Mouse (Mus musculus) layer of hippocampus, postnatal 36 days (tissue): ENCODE data around the gene Olfr429. TPM values are rescaled to one million over a fixed set of nuclear protein-coding genes. Genes with fewer than 3 reads are reported as not detected.
"Not testable (repeated sequence)": the region's sequence is repeated elsewhere in the genome, so short reads cannot be mapped to it uniquely, and the experiment has no call there.

Experiments
- DNase-seq, 2 experiments: peaks; one replicate each; pipeline ENCODE4 v3.0.0; 2022
- total RNA-seq, 2 experiments: library from RNA; stranded (reverse); gene quantifications; 2 replicates each; pipeline ENCODE4 v1.2.3; 2021

Gene Olfr429
- not detected for total RNA-seq

DNA sequence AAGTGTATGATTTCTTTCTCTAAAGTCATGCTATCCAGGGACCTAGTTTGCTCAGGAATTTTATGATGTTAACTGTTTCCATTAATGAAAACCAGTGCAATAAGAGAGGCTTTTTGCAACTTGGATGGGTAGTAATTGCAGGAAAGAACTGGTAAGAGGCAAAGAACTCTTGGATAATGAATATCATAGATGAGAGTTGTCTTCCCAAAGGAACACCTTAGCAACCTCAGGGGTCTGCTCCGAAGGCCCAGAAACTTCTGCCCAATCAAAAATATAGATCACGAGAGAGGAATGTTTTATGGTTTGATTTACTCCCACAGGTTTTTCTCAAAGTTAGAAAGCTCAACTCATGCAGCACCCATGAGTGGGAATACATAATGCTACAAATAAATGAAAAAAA, at the start of gene Olfr429:
Gene Olfr429 (plus strand): TSS at position 301 of the 400 bp plus-strand sequence.
- no peak for DNase-seq

DNA sequence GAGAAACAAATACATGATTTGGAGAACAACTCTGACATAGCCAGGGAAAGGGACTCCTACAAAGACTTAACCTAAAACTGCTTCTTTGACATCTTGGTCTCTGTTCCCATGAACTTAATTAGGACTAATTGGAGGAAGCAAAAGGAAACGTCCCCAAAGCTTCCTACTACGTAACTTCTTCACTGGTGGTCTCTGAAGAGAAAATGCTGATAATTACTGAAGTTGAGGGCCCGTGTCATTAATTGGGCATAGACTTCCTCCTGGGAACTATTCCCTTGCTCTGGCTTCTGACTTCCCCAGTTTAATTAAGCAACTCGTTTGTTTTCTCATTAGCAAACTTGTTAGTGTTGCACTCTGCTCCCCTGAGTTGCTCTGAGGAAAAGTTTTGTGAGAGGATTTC, 48.3 kb upstream of the Olfr429 start:
- DNase-seq = no peak

DNA sequence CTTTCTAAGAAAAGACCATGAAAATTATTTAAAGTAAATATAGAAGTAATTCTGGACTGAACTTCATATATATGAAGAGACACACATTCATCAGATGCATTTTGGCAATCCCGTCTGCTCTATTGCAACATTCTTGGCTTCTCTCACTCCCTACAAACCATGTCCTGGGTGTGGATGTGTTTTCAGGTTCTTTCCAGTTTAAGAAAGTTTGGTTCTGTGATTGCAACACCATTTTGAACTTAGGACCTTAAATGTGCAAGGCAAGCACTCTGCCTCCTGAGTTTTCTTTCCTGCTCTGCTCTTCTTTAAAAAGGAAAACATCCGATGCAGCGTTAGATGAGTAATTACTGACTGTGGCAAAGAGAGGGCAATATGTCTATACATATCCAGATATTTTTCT, 45.7 kb upstream of the Olfr429 start:
- DNase-seq = no peak

DNA sequence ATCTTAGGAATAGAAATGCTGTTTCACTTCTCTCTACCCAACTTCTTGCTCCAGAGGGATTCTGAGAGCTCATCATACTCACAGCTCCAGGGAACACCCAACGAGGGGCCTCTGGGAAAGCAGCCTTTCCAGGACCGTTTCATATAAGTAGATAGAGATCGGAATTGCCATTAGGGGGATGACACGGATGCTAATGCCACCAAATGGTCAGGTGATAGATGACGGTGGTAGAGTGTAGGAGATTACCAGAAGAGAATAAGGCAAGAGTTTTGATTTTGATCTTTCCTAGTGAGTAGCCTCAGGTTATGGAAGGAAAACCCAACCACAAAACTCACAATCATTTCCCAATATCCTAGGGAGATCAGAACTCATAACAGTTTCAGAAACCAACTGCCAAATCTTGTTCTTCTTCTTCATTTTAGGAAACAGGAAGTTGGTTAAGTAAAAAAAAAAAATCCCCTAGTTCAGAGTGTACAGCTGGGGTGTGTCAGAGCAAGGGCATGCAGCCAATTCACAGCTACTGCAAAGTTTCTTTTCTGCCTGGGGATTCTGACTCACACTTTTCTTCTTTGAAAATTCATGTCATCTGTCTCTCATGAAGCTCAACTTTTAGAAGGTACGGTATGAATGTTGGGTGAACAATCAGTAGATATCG, 43.5 kb upstream of the Olfr429 start, which contains the start of gene Olfr433:
Gene Olfr433 (plus strand): TSS at position 183 of the 655 bp plus-strand sequence.
- DNase-seq = no peak

DNA sequence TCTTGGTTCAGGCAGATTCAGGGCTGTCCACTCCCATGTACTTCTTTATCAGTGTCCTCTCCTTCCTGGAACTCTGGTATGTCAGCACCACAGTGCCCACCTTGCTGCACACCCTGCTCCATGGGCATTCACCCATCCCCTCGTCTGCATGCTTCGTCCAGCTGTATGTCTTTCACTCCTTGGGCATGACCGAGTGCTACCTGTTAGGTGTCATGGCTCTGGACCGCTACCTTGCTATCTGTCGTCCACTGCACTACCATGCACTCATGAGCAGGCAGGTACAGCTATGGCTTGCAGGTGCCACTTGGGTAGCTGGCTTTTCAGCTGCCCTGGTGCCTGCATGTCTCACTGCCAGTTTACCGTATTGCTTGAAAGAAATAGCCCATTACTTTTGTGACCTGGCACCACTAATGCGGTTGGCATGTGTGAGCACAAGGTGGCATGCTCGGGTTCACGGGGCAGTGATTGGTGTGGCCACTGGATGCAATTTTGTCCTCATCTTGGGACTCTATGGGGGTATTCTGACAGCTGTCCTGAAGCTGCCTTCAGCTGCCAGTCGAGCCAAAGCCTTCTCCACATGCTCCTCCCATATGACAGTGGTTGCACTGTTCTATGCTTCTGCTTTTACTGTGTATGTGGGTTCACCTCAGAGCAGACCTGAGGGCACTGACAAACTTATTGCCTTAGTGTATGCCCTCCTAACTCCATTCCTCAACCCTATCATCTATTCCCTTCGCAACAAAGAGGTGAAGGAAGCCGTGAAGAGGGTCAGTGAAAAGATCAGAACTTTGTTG, 41.8 kb upstream of the Olfr429 start:
- not testable (repeated sequence) for DNase-seq

DNA sequence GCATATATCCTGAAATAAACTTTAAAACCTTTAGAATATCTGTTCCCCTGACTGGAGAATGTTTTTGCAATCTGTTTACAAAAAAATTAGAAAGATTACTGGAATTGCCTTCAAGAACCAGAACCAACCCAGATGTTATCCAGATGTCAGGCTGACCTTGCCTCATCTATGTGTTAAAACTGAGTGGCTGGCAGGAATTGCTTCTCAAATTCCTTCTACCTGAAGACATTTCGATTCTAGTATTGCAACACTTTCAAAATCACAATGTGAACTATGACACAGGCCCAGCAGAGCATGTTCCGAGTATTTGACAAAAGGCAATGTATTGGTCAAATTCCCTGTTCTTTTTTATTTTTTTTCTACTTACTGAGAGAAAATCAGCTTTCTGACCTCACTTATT, 39.7 kb upstream of the Olfr429 start:
- DNase-seq = no peak

DNA sequence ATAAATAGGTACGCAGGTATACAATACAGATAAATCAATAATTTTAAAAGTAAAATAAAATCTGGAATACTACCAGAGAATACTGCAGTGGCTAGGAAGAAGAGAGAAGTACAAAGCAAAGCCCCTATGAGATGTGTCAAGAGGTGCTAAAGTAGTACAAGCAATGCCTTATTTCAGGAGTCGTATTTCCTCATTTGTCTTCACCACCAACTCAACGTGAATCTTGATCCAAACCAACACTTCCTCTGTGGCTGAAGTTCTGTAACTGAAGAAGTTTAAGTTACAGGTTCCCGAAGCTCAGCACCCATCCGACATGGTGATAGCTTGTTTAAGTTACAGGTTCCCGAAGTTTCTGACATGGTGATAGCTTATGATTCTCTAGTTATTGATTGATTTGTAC, 35.9 kb upstream of the Olfr429 start:
- DNase-seq = not testable (repeated sequence)

DNA sequence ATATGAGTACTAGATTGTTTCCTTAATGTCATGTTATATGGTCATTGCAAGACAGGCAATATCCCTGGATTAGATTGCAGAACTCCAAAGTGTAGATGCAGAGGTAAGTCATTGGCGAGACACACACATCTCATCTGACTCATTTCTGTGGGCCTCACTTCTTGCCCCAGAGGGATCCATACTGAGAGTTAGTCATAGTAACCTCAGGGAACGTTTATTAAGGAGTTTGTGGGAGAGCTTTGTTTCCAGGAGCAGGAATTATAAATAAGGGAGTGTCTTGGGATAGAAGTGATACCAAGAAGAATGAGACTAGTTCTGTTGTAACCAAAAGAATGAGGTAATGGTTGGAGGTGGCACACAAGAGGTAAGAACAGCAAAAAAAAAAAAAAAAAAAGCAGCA, 35.2 kb upstream of the Olfr429 start, which contains the start of gene Olfr432:
Gene Olfr432 (plus strand): TSS at position 313 of the 400 bp plus-strand sequence.
- no peak for DNase-seq

DNA sequence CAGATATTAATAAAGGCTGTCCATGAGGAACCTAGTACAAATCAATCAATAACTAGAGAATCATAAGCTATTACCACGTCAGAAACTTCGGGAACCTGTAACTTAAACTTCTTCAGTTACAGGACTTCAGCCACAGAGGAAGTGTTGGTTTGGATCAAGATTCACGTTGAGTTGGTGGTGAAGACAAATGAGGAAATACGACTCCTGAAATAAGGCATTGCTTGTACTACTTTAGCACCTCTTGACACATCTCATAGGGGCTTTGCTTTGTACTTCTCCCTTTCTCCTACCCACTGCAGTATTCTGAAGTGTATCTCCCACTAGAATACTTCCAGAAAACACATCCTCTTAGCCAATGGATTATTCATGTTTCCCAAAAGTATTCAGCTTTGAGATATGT, 34.8 kb upstream of the Olfr429 start:
- not testable (repeated sequence) for DNase-seq

DNA sequence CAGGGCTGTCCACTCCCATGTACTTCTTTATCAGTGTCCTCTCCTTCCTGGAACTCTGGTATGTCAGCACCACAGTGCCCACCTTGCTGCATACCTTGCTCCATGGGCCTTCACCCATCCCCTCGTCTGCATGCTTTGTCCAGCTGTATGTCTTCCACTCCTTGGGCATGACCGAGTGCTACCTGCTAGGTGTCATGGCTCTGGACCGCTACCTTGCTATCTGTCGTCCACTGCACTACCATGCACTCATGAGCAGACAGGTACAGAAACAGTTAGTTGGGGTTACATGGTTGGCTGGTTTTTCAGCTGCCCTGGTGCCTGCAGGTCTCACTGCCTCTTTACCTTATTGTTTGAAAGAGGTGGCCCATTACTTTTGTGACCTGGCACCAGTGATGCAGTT, 33.6 kb upstream of the Olfr429 start:
- no peak for DNase-seq

DNA sequence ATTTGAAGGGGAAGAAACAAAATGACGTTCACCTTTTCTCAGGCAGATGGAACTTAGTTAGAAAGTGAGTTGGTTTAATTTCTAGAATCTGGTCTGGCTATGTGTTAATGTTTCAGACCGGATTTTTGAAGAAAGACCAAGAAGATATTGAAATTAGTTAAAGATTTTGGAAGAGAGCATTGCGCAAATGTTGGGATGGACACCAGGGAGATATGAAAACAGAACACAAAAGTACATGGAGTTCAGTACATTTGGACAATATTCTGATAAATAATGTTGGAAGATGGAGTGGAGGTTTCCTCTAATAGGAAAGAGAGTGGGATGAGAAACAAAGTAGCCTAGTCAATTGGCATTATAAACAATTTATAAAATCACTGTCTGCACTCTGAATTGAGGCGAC, 32.6 kb upstream of the Olfr429 start:
- DNase-seq = no peak

DNA sequence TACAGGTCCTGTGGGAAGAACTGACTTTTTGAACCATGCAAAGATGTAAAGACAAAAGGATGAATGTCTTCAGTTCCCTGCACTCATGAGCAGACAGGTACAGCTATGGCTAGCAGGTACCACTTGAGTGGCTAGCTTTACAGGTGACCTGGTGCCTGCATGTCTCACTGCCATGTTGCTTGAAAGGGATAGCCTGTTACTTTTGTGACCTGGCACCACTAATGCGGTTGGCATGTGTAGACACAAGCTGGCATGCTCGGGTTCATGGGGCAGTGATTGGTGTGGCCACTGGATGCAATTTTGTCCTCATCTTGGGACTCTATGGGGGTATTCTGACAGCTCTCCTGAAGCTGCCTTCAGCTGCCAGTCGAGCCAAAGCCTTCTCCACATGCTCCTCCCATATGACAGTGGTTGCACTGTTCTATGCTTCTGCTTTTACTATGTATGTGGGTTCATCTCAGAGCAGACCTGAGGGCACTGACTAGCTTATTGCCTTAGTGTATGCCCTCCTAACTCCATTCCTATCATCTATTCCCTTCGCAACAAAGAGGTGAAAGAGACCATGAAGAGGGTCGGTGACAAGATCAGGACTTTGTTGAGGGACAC, 32.1 kb upstream of the Olfr429 start:
- no peak for DNase-seq

DNA sequence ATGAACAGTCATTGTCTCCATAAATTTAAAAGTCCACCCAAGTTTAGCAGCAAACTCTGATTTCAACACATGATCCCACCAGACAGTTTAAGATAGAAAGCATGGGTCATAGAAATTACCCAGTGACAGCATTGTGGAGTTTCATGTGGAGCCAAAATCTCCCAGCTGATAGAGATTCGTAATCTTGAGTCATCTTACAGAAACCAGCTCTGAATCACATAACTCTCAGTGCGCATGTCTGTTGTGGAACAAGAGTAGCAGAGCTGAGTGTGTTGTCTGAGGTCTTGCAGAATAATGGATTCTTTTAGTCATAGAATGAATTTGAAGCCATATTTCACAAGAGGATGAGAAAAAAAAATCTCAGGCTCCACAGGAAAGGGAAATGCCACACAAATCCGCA, 31.1 kb upstream of the Olfr429 start:
- no peak for DNase-seq

DNA sequence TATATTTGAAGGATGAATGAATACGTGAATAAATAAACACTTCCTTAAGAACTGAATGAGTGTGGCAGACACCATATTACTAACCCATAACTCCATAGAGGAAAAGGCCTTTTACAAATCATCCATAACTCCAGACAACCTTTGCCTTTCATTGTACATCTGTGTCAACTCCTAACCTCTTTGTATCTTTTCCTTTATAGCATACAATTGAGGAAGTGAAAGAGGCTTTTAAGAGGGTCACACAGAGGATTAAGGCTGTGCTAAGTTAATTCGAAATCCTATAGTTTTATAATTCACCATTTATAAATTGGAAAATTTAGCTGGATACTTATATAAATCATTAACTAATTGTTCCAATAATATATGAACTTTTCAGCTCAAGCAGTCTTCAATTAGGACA, 28.9 kb upstream of the Olfr429 start:
- DNase-seq = no peak

DNA sequence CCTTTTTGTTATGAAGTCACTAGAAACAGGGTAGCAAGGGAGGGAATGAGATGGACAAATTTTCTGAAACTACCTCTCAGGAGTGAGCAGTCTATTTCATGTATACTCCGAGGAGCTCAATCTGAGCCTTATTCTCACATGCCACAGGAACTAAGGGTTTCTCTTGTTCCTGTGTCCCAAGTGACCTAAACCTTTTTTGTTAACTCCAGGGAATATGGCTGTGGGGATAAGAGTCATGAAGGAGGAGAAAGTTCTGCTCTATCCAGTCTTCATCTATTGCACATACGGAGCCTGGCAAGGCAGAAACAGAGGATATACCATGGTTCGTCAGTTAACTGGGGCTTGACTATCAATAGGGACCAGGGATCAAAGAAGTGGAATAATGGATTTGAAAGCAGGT, 17.8 kb upstream of the Olfr429 start, which contains the start of gene Olfr430:
Gene Olfr430 (plus strand): TSS at position 301 of the 400 bp plus-strand sequence.
- no peak for DNase-seq

DNA sequence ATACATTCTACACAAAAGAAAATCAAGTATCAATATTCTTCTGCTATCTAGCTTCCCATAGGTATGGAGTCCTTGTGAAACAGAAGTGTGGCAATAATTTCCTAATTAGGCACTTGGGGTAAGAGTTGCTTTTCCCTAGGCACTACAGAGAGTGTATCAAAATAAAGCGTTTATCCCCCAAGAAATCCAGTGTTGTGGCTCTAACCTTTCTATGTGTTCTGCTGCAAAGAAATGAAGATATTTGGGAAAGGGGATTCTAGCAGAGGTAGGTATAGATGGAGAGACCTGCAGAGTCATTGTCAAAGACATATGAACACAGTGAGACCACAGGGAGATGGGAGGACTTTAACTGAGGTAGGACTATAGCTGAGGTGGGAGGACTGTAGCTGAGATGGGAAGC, 12.5 kb downstream of the Olfr429 start, which contains the start of gene Olfr427:
Gene Olfr427 (plus strand): TSS at position 301 of the 400 bp plus-strand sequence.
- no peak for DNase-seq

DNA sequence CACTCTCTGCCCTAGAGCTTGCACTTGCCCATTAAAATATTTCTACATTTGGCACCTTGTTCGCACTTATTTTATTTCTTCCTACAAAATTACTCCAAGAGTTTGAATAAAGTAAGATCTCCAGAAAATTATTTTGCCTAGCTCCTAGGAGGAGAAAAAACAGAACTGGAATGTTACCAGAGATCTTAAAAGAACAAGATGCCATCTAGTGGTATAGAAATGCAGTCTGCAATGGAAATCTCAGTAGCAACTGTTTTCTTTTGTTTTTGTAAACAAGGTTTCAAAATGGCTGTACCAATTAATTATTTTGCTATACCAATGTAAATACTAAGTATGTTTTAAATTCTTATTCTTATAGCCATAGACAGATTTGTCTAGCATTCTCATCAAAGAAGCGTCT, 19.6 kb downstream of the Olfr429 start:
- DNase-seq = no peak

DNA sequence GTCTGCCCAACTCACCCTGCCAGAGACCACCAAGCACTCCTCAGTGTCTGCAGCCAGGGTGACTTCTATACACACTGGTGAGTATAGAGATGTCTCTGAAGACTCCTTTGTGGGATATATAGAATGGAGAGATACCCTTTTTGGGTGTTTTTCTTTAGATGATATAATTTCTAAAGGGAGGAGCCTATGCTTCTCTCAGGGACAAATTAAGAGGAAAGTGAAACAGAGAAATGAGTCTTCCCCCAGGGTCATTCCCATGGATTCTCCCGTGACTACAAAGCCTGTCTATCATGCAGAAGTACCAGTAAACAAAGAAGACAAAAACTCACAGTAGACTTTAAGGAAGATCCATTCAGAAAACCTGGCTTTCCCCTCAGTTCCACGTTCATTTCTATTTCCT, 36.9 kb downstream of the Olfr429 start, which contains the start of gene Olfr231:
Gene Olfr231 (minus strand): TSS at position 101 of the 400 bp plus-strand sequence.
- no peak for DNase-seq

DNA sequence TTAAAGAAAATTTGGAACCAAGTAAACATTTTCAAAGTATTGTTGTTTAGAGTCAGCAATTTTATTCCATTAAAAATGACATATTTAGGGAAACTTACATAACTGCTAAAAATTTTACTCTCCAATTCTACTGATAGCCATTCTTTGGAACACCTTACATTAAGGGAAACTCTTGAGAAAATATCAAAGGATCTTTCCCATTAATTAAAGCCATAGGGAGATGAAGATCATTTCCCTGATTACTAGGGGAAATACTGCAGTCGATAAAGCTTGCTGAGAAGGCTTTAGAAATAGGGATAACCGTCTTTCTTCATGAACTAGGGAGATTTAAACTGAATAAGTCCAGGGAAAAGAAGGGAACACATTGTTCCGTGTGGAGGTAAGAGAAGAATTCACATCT, 47.1 kb downstream of the Olfr429 start, which contains the start of gene Olfr424:
Gene Olfr424 (plus strand): TSS at position 301 of the 400 bp plus-strand sequence.
- DNase-seq = no peak

DNA sequence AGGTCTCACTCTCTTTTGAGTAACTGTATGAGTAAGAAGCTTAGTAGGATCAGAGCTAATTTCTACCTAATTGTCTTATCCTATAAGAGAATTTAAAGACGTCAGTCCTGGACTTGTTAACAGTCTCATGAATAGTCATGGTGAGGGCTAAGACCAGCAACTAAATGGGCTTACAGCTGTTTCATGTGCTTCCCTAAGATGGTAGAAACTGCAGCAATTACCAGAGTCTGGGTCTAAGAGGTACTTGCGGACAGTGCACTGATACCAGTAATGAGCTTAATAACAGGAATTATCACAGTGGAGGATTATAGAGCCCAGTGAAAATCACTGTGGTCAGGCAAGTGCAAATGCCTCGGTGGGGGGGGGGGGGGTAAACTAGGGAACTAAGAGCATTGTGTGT, 47.9 kb downstream of the Olfr429 start:
- no peak for DNase-seq
